ENCODE assay signal across 13 mouse cellular contexts in genomic region chr8:54537285-54537684, GRCm38 (mm10). TPM values are rescaled to one million over a fixed set of nuclear protein-coding genes. Genes with fewer than 3 reads are reported as not detected.
DNase-seq lines count a peak whose midpoint lies in the region; ATAC-seq and TF ChIP-seq lines count a peak whose summit lies in the region.
"Had no signal": no experiment of that assay in that cellular context is flagged by ENCODE, and none has a peak within 500 bp of the region (broad histone marks: within the 10 kb centered on the region; RNA-seq: fewer than 3 reads in every experiment).

No protein-coding gene starts in this region.

- 0 out of 2 replicates have a peak, but pooled peaks have one; percentile 17 for TF ChIP-seq CTCF in lung, adult 2 months (IDR thresholded peaks at IDR 0.05; ENCODE audit: insufficient read depth, low read length)

- H3K4me1 ChIP-seq in forebrain, embryonic 15.5 days, result no peaks in the 10 kb centered on the region
- no peaks in the 10 kb centered on the region for H3K4me1 ChIP-seq in forebrain, embryonic 10.5 days
- no peaks in the 10 kb centered on the region for H3K4me1 ChIP-seq in lung, adult 2 months (ENCODE audit: control insufficient read depth, insufficient read depth, low read length)
- H3K4me1 ChIP-seq: hindbrain, embryonic 12.5 days; limb, embryonic 15.5 days had no signal

- no peak overlapping the region for H3K27ac ChIP-seq in forebrain, embryonic 15.5 days (replicated peaks)
- H3K27ac ChIP-seq in forebrain, embryonic 10.5 days, result no peak overlapping the region
- H3K27ac ChIP-seq: hindbrain, embryonic 12.5 days; limb, embryonic 15.5 days had no signal

- DNase-seq in forebrain, embryonic 10.5 days (ENCODE audit: extremely low spot score, low spot score), result no peak
- DNase-seq in lung, adult 2 months, result no peak
- DNase-seq in lung, postnatal 10 days, result no peak
- DNase-seq in R1 (ENCODE audit: low read depth, low spot score), result peak; percentile 10
- DNase-seq in urinary bladder, postnatal 10 days (ENCODE audit: low spot score), result no peak
- DNase-seq in kidney, adult 9 months, result no peak
- DNase-seq: adrenal gland, adult 2 months; cerebellum, adult 9-10 months; heart, adult 11 months had no signal

- H3K36me3 ChIP-seq in forebrain, embryonic 15.5 days, result no peaks in the 10 kb centered on the region
- H3K36me3 ChIP-seq in forebrain, embryonic 10.5 days (replicated peaks), result no peaks in the 10 kb centered on the region
- H3K36me3 ChIP-seq: hindbrain, embryonic 12.5 days; limb, embryonic 15.5 days had no signal

- no peak for TF ChIP-seq POLR2A in lung, adult 2 months (IDR thresholded peaks at IDR 0.05; ENCODE audit: borderline replicate concordance, extremely low read depth, low read depth, low read length)

- no peaks in the 10 kb centered on the region for H3K9me3 ChIP-seq in forebrain, embryonic 15.5 days
- H3K9me3 ChIP-seq in forebrain, embryonic 10.5 days, result no peaks in the 10 kb centered on the region
- H3K9me3 ChIP-seq: hindbrain, embryonic 12.5 days; limb, embryonic 15.5 days had no signal

- 93% methylated on average over 3 of the region's 3 CpGs for WGBS in forebrain, embryonic 15.5 days
- 94% methylated on average over 3 of the region's 3 CpGs for WGBS in forebrain, embryonic 10.5 days
- WGBS in lung, adult 2 months, result 91% methylated on average over 3 of the region's 3 CpGs

- no peak overlapping the region for H3K4me3 ChIP-seq in forebrain, embryonic 15.5 days
- H3K4me3 ChIP-seq in forebrain, embryonic 10.5 days, result no peak overlapping the region
- no peak overlapping the region for H3K4me3 ChIP-seq in lung, adult 2 months (replicated peaks; ENCODE audit: extremely low read depth, low read depth, low read length)
- H3K4me3 ChIP-seq: hindbrain, embryonic 12.5 days; limb, embryonic 15.5 days had no signal

- no peak overlapping the region for H3K9ac ChIP-seq in forebrain, embryonic 15.5 days (replicated peaks)
- H3K9ac ChIP-seq: hindbrain, embryonic 12.5 days; limb, embryonic 15.5 days had no signal

- ATAC-seq in forebrain, embryonic 15.5 days (replicated peaks), result 0 out of 2 replicates have a peak, but pooled peaks have one; percentile 23
- ATAC-seq in monocyte, adult 5-6 weeks (replicated peaks; ENCODE audit: insufficient number of reproducible peaks, low FRiP score, low TSS enrichment, poor library complexity, severe bottlenecking), result 0 out of 2 replicates have a peak, but pooled peaks have one; percentile 40

- no peak overlapping the region for H3K4me2 ChIP-seq in forebrain, embryonic 15.5 days (replicated peaks)
- H3K4me2 ChIP-seq: hindbrain, embryonic 12.5 days; limb, embryonic 15.5 days had no signal

- H3K27me3 ChIP-seq in forebrain, embryonic 15.5 days, result no peaks in the 10 kb centered on the region
- no peaks in the 10 kb centered on the region for H3K27me3 ChIP-seq in forebrain, embryonic 10.5 days (ENCODE audit: poor library complexity, severe bottlenecking)
- H3K27me3 ChIP-seq: hindbrain, embryonic 12.5 days; limb, embryonic 15.5 days had no signal

RNA-seq across cellular contexts. Expression of gene Spcs3, which starts 7.5 kb away (rescaled TPM):
- polyA plus RNA-seq in forebrain, embryonic 15.5 days (2015; fragmentation: Nextera tagmentation; extraction: Ambion mirVana), result 58.9 and 60.6 TPM in 2 replicates
- polyA plus RNA-seq in forebrain, embryonic 10.5 days (2016; fragmentation: Nextera tagmentation; extraction: Ambion mirVana), result 91.4 and 99.6 TPM in 2 replicates
- 6.6 and 13.4 TPM in 2 replicates for polyA plus RNA-seq in lung, adult 2 months (2012; rRNA removed)
- 73.3 to 97.7 TPM (median 84.5 TPM) in 3 replicates for total RNA-seq in monocyte, adult 5-6 weeks (2017)

RNA-seq across cellular contexts. Expression of gene Asb5, which starts 7.9 kb away (rescaled TPM):
- 6.1 and 7.7 TPM in 2 replicates for polyA plus RNA-seq in forebrain, embryonic 15.5 days (2015; fragmentation: Nextera tagmentation; extraction: Ambion mirVana)
- 4.0 and 4.9 TPM in 2 replicates for polyA plus RNA-seq in forebrain, embryonic 10.5 days (2016; fragmentation: Nextera tagmentation; extraction: Ambion mirVana)
- polyA plus RNA-seq in lung, adult 2 months (2012; rRNA removed), result 0.65 and 7.8 TPM in 2 replicates
- total RNA-seq in monocyte, adult 5-6 weeks (2017), result 0.29 TPM in 1 of 3 replicates, not detected in the others
- total RNA-seq: adrenal gland, adult 2 months had no signal
